Mouse (Mus musculus) heart, embryonic 12.5 days (tissue): ENCODE data around the gene Cdk5rap1. TPM values are rescaled to one million over a fixed set of nuclear protein-coding genes. Genes with fewer than 3 reads are reported as not detected.
A peak's percentile ranks its signal among the peaks of the same experiment; 100 is the strongest.

ENCODE experiments used
- ATAC-seq: fragments of 200-750 bp; cut with Nextera tagmentation; 2 replicates; pipeline ENCODE4 v1.8.0; 2017; ENCODE audit warnings: moderate TSS enrichment, moderate library complexity; ENCODE audit not compliant: insufficient number of reproducible peaks, low FRiP score
- H3K27ac ChIP-seq: fragments of 300-500 bp; sonication (generic); 2 replicates; pipeline ENCODE4 v1.5.1; 2016; ENCODE audit warnings: mild to moderate bottlenecking, moderate library complexity; ENCODE audit not compliant: poor library complexity, severe bottlenecking
- H3K27me3 ChIP-seq: fragments of 300-500 bp; sonication (generic); replicated peaks from 2 replicates; pipeline ENCODE4 v1.6.1; 2016; ENCODE audit warnings: mild to moderate bottlenecking, moderate library complexity
- H3K36me3 ChIP-seq: fragments of 300-500 bp; sonication (generic); 2 replicates; pipeline ENCODE4 v1.6.1; 2016; ENCODE audit warnings: mild to moderate bottlenecking, moderate library complexity
- H3K4me1 ChIP-seq: fragments of 300-500 bp; sonication (generic); replicated peaks from 2 replicates; pipeline ENCODE4 v1.6.1; 2016; ENCODE audit warnings: mild to moderate bottlenecking
- H3K4me2 ChIP-seq: fragments of 300-500 bp; sonication (generic); 2 replicates; pipeline ENCODE4 v1.6.1; 2016; ENCODE audit warnings: mild to moderate bottlenecking, moderate library complexity
- H3K4me3 ChIP-seq: fragments of 300-500 bp; sonication (generic); 2 replicates; pipeline ENCODE4 v1.5.1; 2016; ENCODE audit warnings: mild to moderate bottlenecking
- H3K9ac ChIP-seq: fragments of 300-500 bp; sonication (generic); 2 replicates; pipeline ENCODE4 v1.6.1; 2016; ENCODE audit warnings: mild to moderate bottlenecking, moderate library complexity
- H3K9me3 ChIP-seq: fragments of 300-500 bp; sonication (generic); replicated peaks from 2 replicates; pipeline ENCODE4 v1.6.1; 2016; ENCODE audit warnings: mild to moderate bottlenecking, moderate library complexity
- WGBS: fragments of 180-500 bp; shearing (Covaris S2); methylation state at CpG from one replicate; pipeline ENCODE4 v1.1.7; 2016; 5-methylcytosine and 5-hydroxymethylcytosine counted together
- polyA plus RNA-seq: library from polyadenylated mRNA; unstranded; fragments of >200 nt; fragmentation: Nextera tagmentation; extraction: Ambion mirVana; gene quantifications from 2 replicates; pipeline ENCODE4 v1.2.1, GENCODE M21; 2016

The Cdk5rap1 gene
- polyA plus RNA-seq, 1 experiment from 2014 or later, result 15.4 TPM

- H3K9ac ChIP-seq, result peak overlapping the region; percentile 91
- peak overlapping the region; percentile 73 for H3K27ac ChIP-seq
- H3K36me3 ChIP-seq, result no peaks in the 10 kb centered on the region
- no peaks in the 10 kb centered on the region for H3K9me3 ChIP-seq
- WGBS, result 22% methylated on average over 11 of the region's 11 CpGs
- no peaks in the 10 kb centered on the region for H3K27me3 ChIP-seq
- H3K4me1 ChIP-seq, result peaks cover 49% of the 10 kb centered on the region
- peak overlapping the region; percentile 83 for H3K4me3 ChIP-seq
- H3K4me2 ChIP-seq, result peak overlapping the region; percentile 76
- ATAC-seq, result no peak
Observed at GRCm38 (mm10) chr2:154407063-154407642, 34.3 kb upstream of the Cdk5rap1 start.

DNA sequence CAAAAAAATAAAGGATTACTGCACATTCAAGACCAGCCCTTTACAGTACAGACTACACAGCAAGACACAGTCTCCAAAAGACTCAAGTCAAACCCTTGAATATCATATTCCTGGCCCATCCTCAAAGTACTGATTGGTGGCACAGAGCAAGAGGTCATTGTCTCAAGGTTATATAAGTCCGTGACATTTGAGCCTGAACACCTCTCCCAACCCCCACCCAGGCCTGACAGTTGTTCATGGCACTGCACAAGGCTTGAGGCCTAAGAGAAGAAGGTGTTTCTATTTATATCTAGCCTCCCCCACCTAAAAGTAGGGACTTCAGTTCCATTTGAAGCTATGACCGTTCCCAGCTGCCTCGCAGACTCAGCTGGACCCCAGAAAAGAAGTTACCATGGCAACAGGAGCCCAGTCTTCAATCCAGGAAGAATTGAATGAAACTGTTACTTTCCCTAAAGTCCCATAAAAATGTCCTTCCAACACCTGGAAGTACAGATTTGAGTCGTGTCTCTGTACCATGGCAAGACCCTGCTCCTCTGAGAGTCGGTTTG lies 32.7 kb upstream of the Cdk5rap1 start:
- no peak overlapping the region for H3K9ac ChIP-seq
- no peaks in the 10 kb centered on the region for H3K27me3 ChIP-seq
- ATAC-seq, result no peak
- H3K4me1 ChIP-seq, result peaks cover 49% of the 10 kb centered on the region
- H3K4me2 ChIP-seq, result peak overlapping the region; percentile 76
- H3K4me3 ChIP-seq, result no peak overlapping the region
- H3K9me3 ChIP-seq, result no peaks in the 10 kb centered on the region
- peak overlapping the region; percentile 53 for H3K27ac ChIP-seq
- peaks cover 7% of the 10 kb centered on the region for H3K36me3 ChIP-seq
- 44% methylated on average over 5 of the region's 5 CpGs for WGBS

DNA sequence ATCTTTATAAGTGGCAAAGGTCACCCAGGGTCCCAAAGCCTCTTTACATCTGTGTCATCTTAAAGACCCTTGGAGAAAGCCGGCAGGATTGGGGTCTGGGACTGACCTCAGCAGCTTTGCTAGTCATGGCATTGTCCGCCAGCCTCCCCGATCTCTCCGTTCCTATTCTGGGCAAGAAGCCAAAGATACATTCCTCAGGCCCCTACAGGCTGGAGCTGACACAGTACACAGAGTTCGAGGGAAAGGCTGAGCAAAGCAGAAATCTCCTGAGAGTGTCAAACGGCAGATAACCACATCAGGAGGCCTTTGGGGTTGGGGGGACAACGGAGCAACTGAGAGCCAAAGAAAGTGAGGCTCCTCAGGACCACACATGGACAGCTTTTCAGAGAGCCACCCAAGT lies 30.0 kb upstream of the Cdk5rap1 start:
- Histone ChIP-seq H3K4me3 (no peak overlapping the region), H3K9ac (no peak overlapping the region), H3K9me3 (no peaks in the 10 kb centered on the region), H3K27me3 (no peaks in the 10 kb centered on the region), H3K4me1 (peaks cover 37% of the 10 kb centered on the region), H3K4me2 (peak overlapping the region; percentile 44), H3K36me3 (peaks cover 31% of the 10 kb centered on the region), H3K27ac (peak overlapping the region; percentile 91)
- 11% methylated on average over 7 of the region's 7 CpGs for WGBS
- peak; percentile 78 for ATAC-seq

DNA sequence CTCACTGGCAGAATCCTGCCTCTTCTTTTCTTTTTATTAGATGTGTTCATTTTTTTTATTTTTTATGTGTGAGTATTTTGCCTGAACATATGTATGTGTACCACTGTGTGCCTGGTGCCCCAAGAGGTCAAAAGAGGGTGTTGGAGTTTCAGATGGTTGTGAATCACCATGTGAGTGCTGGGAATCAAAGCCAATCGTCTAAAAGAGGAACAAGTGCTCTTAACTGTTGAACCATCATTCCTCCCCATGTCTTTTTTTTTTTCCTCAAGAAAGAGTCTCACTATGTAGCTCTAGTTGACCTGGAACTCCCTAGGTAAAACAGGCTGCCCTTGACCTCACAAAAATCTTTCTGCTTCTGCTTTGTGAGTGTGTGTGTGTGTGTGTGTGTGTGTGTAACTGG lies 29.2 kb upstream of the Cdk5rap1 start:
- 33% methylated on average over 1 of the region's 1 CpGs for WGBS
- Histone ChIP-seq H3K9me3 (no peaks in the 10 kb centered on the region), H3K4me3 (no peak overlapping the region), H3K27ac (no peak overlapping the region), H3K4me2 (no peak overlapping the region), H3K36me3 (peaks cover 31% of the 10 kb centered on the region), H3K4me1 (peaks cover 37% of the 10 kb centered on the region), H3K9ac (no peak overlapping the region), H3K27me3 (no peaks in the 10 kb centered on the region)
- ATAC-seq, result no peak

GRCm38 (mm10) chr2:154399325-154399724 lies 26.5 kb upstream of the Cdk5rap1 start:
- Histone ChIP-seq H3K4me3 (no peak overlapping the region), H3K9ac (no peak overlapping the region), H3K9me3 (no peaks in the 10 kb centered on the region), H3K27ac (no peak overlapping the region), H3K36me3 (peaks cover 31% of the 10 kb centered on the region), H3K27me3 (no peaks in the 10 kb centered on the region), H3K4me1 (peaks cover 20% of the 10 kb centered on the region), H3K4me2 (no peak overlapping the region)
- WGBS, result 93% methylated on average over 2 of the region's 2 CpGs
- ATAC-seq, result no peak

DNA sequence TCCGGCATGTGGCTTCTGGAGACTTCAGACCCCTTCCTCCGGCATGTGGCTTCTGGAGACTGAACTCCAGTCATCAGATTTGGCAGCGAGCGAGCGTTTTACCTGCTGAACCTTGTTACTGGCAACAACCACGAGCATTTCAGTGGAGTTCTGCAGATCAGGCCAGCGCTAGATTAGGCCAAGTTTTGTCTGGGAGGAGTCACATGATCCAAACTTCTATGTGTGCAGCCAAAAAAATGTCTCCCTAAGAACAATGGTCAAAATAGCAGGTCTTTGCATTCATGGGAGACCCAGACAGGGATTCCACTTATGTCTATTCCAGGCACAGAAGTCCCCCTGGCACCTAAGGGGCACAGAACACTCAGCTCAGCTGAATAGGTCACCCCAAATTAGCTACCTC lies 25.5 kb upstream of the Cdk5rap1 start:
- no peak overlapping the region for H3K9ac ChIP-seq
- no peaks in the 10 kb centered on the region for H3K27me3 ChIP-seq
- peaks cover 31% of the 10 kb centered on the region for H3K36me3 ChIP-seq
- H3K4me3 ChIP-seq, result no peak overlapping the region
- H3K4me2 ChIP-seq, result no peak overlapping the region
- peaks cover 12% of the 10 kb centered on the region for H3K4me1 ChIP-seq
- WGBS, result 79% methylated on average over 7 of the region's 7 CpGs
- no peak for ATAC-seq
- no peaks in the 10 kb centered on the region for H3K9me3 ChIP-seq
- no peak overlapping the region for H3K27ac ChIP-seq

DNA sequence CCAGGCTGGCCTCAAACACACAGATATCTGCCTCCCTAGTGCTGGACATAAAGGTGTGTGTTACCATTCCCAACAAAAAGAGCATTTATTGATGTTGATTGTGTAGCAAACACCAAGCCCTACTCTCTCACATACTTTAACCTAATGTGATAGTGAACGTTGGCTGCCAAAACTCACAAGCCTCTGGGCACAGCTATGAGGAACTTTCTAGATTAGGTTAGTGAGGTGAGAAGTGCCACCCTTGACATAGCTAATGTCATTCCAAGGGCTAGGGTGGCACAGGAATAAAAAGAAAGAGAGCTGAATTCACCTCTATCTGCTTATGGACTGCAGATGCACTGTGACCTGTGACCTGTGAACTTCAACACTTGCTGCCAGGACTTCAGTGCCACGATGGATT lies 23.7 kb upstream of the Cdk5rap1 start:
- Histone ChIP-seq H3K9me3 (no peaks in the 10 kb centered on the region), H3K4me3 (no peak overlapping the region), H3K4me2 (no peak overlapping the region), H3K36me3 (peaks cover 41% of the 10 kb centered on the region), H3K9ac (no peak overlapping the region), H3K27me3 (no peaks in the 10 kb centered on the region), H3K27ac (no peak overlapping the region), H3K4me1 (0 out of 2 replicates have a peak, but pooled peaks cover under 1% of the 10 kb centered on the region)
- ATAC-seq, result no peak
- 71% methylated on average over 2 of the region's 2 CpGs for WGBS

DNA sequence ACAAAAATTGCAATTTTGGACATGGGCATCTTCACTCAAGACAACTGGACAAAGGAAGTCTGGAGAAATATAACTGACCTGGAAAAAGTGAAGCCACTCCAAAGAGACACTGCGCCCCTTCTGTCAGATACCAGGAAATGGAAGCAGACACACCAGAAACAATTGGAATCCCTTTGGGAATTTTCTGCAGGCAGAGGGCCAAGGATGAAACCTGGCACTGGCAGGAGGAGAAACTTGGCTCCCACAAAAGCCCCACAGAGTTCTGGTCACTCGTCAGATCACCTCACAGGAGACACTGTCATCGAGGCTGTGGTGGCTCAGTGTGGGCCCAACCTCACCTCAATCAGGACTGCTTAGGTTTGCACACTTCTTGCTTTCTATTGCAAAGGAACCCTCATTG lies 21.8 kb upstream of the Cdk5rap1 start:
- peaks cover 29% of the 10 kb centered on the region for H3K36me3 ChIP-seq
- no peak overlapping the region for H3K27ac ChIP-seq
- H3K9ac ChIP-seq, result no peak overlapping the region
- ATAC-seq, result no peak
- H3K9me3 ChIP-seq, result no peaks in the 10 kb centered on the region
- 75% methylated on average over 3 of the region's 3 CpGs for WGBS
- H3K4me1 ChIP-seq, result peaks cover 18% of the 10 kb centered on the region
- no peaks in the 10 kb centered on the region for H3K27me3 ChIP-seq
- no peak overlapping the region for H3K4me3 ChIP-seq
- H3K4me2 ChIP-seq, result no peak overlapping the region

DNA sequence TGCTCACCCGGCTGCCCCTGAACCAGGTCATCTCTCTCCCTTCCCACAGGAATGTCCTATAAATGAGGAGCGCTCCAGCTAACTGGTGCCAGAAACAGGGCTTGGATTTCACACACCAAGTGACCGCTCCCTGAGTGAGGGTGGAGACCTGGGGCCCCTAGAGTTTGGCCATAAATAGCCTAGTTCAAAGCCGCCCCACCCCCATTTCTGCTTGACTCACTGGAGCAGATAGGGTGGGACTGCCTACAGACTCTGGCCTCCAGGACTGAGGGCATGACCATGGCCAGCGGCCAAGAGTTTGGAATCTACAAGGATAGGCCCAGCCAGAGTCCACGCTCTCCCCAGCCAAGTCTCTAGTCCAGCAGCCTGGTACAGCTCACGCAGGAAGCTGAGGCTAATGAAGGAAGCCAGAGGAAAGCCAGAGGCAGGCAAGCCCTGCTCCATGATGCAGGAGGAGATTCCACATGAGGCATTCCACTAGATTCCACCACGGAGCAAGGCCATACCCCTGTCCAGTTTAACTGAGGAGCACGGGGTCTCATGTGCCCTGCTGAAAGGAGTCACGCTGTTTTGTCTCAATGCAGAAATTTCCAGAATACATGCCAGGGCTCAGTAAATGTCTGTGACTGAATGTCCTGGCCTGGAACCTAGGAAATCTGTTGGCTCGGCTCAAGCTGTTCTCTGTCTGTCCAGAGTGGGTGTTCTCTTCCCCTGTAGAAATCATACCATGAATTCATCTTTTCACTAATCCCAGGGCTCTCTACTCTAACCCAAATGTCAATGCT lies 17.6 kb upstream of the Cdk5rap1 start:
- Histone ChIP-seq H3K27me3 (no peaks in the 10 kb centered on the region), H3K9me3 (no peaks in the 10 kb centered on the region), H3K4me1 (peaks cover 26% of the 10 kb centered on the region), H3K4me2 (peak overlapping the region; percentile 26), H3K27ac (peak overlapping the region; percentile 95), H3K36me3 (peaks cover 14% of the 10 kb centered on the region), H3K4me3 (no peak overlapping the region), H3K9ac (no peak overlapping the region)
- 28% methylated on average over 11 of the region's 11 CpGs for WGBS
- ATAC-seq, result peak; percentile 93

- Histone ChIP-seq H3K9me3 (no peaks in the 10 kb centered on the region), H3K9ac (no peak overlapping the region), H3K27ac (no peak overlapping the region), H3K27me3 (no peaks in the 10 kb centered on the region), H3K36me3 (peaks cover 52% of the 10 kb centered on the region), H3K4me3 (no peak overlapping the region), H3K4me1 (peaks cover 8% of the 10 kb centered on the region), H3K4me2 (no peak overlapping the region)
- 85% methylated on average over 7 of the region's 7 CpGs for WGBS
- no peak for ATAC-seq
Observed at GRCm38 (mm10) chr2:154379103-154379502, 6.3 kb upstream of the Cdk5rap1 start.

DNA sequence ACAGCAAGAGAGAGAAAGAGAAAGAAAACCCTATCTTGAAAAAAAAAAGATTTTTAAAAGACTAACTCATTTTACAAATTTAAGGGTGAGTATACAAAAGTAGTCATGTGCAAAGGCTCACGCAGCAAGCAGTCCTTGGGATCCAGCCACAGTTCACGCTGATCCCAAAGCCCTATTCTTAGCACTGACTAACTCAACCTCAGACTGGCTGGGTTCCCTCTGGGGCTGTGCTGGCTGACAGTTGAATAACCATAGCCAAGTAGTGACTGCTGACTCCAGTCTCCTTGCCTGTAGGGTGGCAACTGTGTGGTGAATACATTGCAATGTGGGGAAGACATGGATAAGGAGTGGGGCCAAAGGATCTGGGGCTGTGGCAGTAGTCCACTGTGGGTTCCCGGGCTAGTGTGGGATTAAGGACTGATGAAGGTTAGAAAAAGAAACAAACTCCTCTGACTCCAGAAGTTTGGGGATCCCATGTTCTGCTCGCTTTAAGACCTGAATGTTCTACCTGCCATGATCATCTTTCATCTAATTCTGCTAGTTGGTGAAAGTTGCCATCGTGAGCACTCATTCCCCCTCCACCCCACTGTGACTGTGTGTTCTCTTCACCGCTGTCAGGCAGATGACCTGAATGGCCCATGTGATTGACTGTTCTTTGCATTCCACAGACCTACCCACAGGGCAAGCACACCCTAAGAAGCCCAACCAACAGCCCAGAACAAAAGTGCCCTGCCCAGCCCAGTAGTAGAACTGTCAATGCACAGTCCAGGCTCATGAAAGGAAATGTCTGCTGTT lies 2.2 kb upstream of the Cdk5rap1 start:
- ATAC-seq, result no peak
- Histone ChIP-seq H3K4me1 (peaks cover 13% of the 10 kb centered on the region), H3K4me3 (no peak overlapping the region), H3K9me3 (no peaks in the 10 kb centered on the region), H3K9ac (no peak overlapping the region), H3K36me3 (peaks cover 40% of the 10 kb centered on the region), H3K27me3 (no peaks in the 10 kb centered on the region), H3K27ac (peak overlapping the region; percentile 48), H3K4me2 (no peak overlapping the region)
- 72% methylated on average over 6 of the region's 6 CpGs for WGBS
